Mouse (Mus musculus): ENCODE measurements around the gene Gm8011. TPM values are rescaled to one million over a fixed set of nuclear protein-coding genes. Genes with fewer than 3 reads are reported as not detected.
"Not testable (repeated sequence)": the region's sequence is repeated elsewhere in the genome, so short reads cannot be mapped to it uniquely, and the experiment has no call there.

Gm8011 gene
- total RNA-seq (2015) (not detected in 2 replicates), total RNA-seq (2017) (not detected in 2 replicates)

GRCm38 (mm10) chr14:42463581-42463980 is at the start of gene Gm8011:
Gm8011 (plus strand) TSS chr14:42463881.
- not testable (repeated sequence) for ATAC-seq (ENCODE audit: poor library complexity, severe bottlenecking)

- not testable (repeated sequence) for ATAC-seq (ENCODE audit: poor library complexity, severe bottlenecking)
Measured at GRCm38 (mm10) chr14:42439573-42439972, 24.1 kb upstream of the Gm8011 start, which contains the start of gene Gm8005. Gm8005 (minus strand) TSS chr14:42439673.

GRCm38 (mm10) chr14:42502249-42502648 is 38.6 kb downstream of the Gm8011 start, which contains the start of gene Gm8020:
Gm8020 (minus strand) TSS chr14:42502349.
- not testable (repeated sequence) for ATAC-seq (ENCODE audit: poor library complexity, severe bottlenecking)

Other genes with a start within 250 kb of the Gm8011 start
- gene Gm17026, start 203.8 kb upstream of the Gm8011 start, total RNA-seq (2015), result not detected in 2 replicates
- not detected in 2 replicates for gene Gm17026, start 203.8 kb upstream of the Gm8011 start, total RNA-seq (2017)
- gene Gm9611, start 166.5 kb upstream of the Gm8011 start, total RNA-seq (2015), result not detected in 2 replicates
- not detected in 2 replicates for gene Gm9611, start 166.5 kb upstream of the Gm8011 start, total RNA-seq (2017)
- gene Gm7995, start 153.7 kb upstream of the Gm8011 start, total RNA-seq (2015), result not detected in 2 replicates
- not detected in 2 replicates for gene Gm7995, start 153.7 kb upstream of the Gm8011 start, total RNA-seq (2017)
- not detected in 2 replicates for gene Gm8005, start 24.2 kb upstream of the Gm8011 start, total RNA-seq (2015)
- not detected in 2 replicates for gene Gm8005, start 24.2 kb upstream of the Gm8011 start, total RNA-seq (2017)
- not detected in 2 replicates for gene Gm8020, start 38.5 kb downstream of the Gm8011 start, total RNA-seq (2015)
- gene Gm8020, start 38.5 kb downstream of the Gm8011 start, total RNA-seq (2017), result not detected in 2 replicates
- not detected in 2 replicates for gene Gm8024, start 60.4 kb downstream of the Gm8011 start, total RNA-seq (2015)
- gene Gm8024, start 60.4 kb downstream of the Gm8011 start, total RNA-seq (2017), result not detected in 2 replicates
- gene Gm17124, start 136.0 kb downstream of the Gm8011 start, total RNA-seq (2015), result not detected in 2 replicates
- gene Gm17124, start 136.0 kb downstream of the Gm8011 start, total RNA-seq (2017), result not detected in 2 replicates
- not detected in 2 replicates for gene Gm3633, start 178.0 kb downstream of the Gm8011 start, total RNA-seq (2015)
- gene Gm3633, start 178.0 kb downstream of the Gm8011 start, total RNA-seq (2017), result not detected in 2 replicates
- gene Gm10378, start 192.1 kb downstream of the Gm8011 start, total RNA-seq (2015), result not detected in 2 replicates
- not detected in 2 replicates for gene Gm10378, start 192.1 kb downstream of the Gm8011 start, total RNA-seq (2017)

Data from megakaryocyte, adult 5-6 weeks (primary cell).